Mouse (Mus musculus): ENCODE data around the gene Dnah8.

Gene Dnah8

DNA sequence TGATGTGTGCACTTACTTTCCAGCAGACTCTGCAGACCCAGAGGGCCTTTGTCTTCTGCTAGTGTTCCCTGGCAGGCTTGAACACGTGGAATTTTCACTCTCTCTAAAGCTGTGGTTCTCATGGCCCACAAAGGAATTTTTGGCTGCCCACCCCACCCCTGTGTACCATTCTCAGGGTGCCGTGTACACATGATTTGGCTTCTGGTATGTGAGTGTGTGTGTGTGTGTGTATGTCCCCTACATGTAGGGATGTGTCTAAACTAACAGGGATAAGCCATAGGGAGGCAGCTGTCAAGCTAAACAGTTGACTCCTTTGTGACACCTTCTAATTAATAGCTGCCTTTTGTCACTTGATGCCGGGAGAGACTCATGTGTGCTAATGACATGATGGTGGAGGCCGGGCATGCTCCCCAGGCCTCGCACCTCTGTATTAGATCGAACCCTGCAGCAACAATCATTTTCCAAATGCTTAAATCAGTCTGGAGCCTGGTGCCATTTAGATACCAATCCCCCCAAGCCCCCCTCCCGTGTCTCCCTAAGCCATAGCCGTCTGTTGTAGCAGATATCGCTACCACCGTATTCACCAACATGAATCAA lies 235.9 kb downstream of the Dnah8 start:
- DNase-seq (ENCODE audit: extremely low read depth, insufficient read length, low spot score): no peak

DNA sequence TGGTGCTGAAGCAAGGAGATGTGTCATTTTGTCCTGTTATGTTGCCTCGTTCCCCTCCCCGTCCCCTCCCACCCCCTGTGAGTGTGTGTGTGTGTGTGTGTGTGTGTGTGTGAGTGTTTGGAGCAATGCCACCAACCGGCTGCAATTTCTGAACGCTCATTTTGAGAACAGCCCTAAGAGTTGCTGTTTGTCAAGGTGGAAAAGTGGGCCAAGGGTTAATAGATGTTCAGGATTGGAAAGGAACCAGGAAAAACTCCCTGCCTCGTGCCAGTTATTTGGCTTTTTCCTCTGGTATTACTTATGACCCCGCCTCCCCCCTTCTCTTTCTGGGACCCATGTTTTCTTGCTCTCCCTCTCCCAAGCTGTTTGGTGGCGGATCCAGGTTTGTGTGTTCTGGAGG lies 236.5 kb downstream of the Dnah8 start:
- DNase-seq (ENCODE audit: extremely low read depth, insufficient read length, low spot score): no peak

DNA sequence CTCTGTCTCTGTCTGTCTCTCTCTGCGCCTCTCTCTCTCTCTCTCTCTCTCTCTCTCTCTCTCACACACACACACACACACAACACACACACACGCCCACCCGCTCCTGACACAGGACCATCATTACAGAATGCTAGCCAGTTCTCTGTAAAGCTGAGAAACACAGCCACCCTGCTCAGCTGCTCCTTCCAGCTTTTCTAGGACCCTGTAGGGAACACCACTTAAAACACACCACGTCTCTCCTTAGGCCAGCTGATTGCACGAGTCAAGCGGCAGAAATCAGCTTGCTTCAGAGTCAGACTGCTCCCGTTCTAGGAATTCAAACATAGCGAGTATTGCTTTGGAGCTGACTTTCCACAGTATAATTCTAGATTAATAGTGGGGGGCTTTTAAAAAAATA lies 242.1 kb downstream of the Dnah8 start:
- no peak for DNase-seq (ENCODE audit: extremely low read depth, insufficient read length, low spot score)

DNA sequence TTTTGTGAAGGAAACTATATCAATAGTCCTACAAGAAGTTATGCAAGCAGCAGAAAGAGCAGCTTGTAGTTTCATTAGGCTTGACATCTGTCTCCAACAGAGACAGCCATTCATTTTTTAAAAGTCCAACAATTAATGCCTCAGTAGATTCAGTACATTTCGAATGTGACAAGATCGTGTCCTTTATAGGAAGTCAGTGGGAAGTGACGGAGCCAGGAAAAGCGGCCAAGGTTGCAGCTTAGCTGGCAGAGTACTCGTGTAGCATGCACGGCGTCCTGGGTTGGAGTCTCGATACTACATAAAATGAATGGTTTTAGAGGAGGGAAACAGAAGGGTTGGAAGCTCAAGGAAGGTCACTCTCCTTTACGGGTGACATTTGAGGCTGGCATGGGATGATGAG lies 242.8 kb downstream of the Dnah8 start:
- DNase-seq (ENCODE audit: extremely low read depth, insufficient read length, low spot score): no peak

DNA sequence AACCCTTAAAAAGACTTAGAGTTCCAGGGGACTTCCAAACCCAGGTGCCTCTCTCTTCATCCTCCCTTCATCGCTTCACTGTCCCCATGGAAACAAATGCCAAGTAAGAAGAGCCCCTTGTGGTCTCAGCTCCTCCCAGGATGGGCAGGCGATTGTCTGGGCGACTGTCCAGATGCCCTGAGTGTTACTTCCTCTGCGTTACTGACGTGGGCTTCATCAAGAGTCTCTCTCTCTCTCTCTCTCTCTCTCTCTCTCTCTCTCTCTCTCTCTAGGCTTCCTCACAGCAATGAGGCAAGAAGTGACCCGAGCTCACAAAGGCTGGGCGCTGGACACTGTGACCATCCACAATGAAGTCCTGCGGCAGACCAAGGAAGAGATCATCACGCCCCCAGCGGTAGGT lies 246.9 kb downstream of the Dnah8 start:
- DNase-seq (ENCODE audit: extremely low read depth, insufficient read length, low spot score): no peak

DNA sequence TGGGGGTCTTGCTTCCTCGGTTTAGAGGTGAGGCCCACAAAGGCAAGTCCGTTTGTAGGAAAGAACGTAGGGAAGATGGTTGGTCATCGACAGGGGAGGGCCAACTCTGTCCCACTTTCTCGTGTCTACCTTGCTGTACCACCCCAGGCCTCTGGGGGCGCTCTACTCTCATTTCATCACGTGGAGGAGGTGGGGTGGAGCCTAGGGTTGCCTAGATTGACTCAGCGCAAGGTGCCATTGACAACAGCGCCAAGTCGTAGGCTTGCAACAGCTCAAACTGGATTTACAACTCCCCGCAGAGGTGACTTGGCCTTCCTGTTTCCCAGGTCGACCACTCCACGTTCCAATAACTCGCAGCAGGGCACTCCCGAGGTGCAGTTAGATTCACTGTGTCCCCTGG lies 250.1 kb downstream of the Dnah8 start:
- no peak for DNase-seq (ENCODE audit: extremely low read depth, insufficient read length, low spot score)

DNA sequence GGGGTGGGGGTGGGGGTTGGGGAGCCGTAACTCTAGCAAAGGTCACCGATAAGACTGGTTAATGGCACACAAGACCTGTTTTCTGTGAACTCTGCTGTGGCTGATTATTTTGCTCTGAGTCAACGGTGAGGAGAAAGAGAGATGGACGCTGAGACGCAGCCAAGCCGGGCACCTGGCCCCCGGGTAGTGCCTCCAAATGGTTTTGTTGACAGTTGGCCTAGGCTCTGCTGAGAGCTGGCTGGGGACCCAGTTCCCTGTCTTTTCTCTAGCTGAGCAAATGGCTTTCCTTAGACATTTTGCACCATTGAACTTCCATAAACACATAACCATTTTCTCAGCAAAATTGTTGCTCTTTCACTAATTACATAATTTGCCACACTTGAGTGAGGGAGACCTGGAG lies 253.3 kb downstream of the Dnah8 start:
- no peak for DNase-seq (ENCODE audit: extremely low read depth, insufficient read length, low spot score)

DNA sequence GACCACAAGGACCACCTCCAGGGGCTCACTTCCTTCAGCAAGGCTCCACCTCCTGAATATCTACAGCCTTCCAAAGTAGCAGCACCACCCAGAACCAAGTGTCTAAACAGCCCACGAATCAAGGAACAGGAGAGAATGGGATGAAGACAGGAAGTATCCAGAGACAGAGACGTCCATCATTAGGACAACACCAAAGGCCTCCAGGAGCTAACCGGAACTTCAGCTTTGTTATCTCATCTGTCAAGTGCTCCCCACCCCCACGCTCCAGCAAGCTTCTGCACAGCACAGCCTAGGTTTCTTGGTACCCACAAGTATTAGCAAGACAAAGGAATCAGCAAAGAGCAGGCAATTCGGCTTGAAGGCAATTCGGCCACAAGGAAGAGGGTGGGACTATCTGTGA lies 254.5 kb downstream of the Dnah8 start:
- no peak for DNase-seq (ENCODE audit: extremely low read depth, insufficient read length, low spot score)

DNA sequence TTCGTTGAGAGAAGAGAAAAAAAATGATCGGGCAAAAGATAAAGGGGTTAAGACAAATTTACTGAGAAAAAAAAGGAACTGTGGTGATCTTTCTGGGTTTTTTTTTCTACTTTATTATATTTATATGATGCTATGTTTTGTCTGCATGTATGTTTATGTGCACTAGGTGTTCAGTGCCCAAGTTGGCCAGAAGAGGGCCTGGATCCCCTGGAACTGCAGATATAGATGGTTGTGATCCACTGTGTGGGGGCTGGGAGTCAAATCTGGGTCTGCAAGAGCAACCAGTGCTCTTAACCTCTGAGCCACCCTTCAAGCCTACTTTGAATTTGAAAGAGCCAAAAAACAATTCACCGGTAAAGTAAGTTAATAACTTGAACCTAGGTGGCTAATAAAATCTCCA lies 256.2 kb downstream of the Dnah8 start:
- DNase-seq (ENCODE audit: extremely low read depth, insufficient read length, low spot score): no peak

DNA sequence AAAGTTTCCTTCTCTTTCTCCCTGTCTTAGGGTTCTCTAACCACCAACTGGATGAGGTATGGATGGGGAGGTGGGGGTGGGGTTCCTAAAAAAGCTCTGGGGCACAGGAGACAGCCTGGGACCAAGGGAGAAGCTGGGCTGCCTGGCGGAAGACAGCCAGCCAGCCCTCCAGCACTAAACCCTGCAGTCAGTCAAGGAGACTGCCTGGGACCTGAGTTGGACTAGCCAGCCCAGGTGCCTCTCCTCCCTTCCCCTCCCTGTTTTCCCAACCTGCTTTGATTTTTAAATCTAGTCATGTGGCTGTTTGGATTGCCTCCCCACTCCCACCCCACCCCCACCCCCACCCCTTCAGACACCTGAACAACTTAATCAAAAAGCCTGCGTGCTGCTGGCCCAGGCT lies 256.8 kb downstream of the Dnah8 start:
- no peak for DNase-seq (ENCODE audit: extremely low read depth, insufficient read length, low spot score)

DNA sequence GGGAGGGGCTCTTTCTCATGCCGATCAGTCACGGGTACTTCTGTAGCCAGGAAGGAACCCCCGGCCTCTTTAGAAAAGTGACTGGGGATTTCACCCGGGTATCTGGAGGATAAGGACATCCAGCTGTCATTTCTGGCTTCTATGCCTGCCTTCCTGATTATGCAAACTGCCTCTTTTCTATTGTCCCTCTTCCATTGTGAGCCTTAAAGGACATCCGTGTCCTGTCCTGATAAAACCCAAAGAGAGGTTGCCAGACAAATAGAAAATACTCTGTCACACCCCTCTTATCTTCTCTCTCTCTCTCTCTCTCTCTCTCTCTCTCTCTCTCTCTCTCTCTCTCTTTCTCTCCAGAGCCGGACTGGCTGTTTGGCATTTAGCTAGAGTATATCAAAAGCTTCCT lies 258.1 kb downstream of the Dnah8 start:
- no peak for DNase-seq (ENCODE audit: extremely low read depth, insufficient read length, low spot score)

DNA sequence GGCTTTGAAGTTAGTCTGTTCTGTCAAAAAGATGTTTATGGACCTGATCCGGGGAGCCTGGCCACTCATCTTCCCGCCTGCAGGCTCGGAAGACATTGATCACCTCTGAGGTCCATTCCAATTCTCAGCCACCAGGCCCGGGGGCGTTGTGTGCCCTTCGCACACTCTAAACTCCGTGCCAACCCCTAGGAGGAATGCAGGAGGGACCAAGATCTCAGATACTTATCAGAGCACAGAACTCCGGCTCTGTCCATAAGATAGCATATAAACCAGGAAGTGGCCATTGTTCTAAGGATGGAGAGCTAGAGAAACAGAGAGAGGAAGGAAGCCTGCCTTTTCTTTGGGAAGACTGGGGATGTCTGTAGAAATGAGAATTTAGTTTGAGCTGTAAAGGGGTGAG lies 259.4 kb downstream of the Dnah8 start:
- DNase-seq (ENCODE audit: extremely low read depth, insufficient read length, low spot score): no peak

DNA sequence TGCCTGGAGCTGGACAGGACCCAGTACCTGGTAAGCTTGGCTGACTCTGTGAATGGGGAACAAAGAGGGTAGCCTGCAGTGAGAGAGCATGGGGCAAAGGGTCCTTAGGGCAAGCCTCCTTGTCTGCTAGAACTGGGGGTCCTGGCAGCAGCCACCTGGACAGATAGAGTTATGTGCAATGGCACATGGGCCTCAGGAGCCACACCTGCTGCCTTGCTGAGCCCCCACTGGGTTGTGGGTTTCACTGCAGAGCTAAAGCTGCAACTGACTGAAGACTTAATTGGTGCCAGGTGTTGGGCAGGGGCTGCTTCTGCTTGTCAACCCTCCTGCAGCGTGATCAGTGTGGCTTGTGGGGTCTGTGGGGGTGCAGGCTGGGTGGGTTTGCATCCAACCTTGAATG lies 267.9 kb downstream of the Dnah8 start:
- DNase-seq (ENCODE audit: extremely low read depth, insufficient read length, low spot score): no peak

DNA sequence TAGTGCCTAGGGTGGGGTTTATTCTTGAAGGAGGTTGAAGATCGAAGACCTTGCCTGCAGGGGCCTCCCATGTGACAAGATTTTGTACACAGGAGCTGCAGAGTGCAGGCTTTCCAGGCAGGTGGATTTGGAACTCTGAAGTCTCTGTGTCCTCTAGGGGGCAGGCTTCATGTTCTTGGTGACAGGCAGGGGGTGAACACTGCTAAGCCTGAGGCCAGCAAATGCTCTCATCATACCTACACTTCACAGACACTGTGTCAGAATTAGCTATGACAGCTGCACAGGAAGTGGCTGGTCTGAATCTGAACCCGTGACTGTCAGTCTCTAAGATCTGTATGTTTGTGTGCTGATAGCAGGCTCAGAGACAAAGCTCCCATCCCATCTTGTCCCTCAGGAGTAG lies 268.6 kb downstream of the Dnah8 start:
- no peak for DNase-seq (ENCODE audit: extremely low read depth, insufficient read length, low spot score)

DNA sequence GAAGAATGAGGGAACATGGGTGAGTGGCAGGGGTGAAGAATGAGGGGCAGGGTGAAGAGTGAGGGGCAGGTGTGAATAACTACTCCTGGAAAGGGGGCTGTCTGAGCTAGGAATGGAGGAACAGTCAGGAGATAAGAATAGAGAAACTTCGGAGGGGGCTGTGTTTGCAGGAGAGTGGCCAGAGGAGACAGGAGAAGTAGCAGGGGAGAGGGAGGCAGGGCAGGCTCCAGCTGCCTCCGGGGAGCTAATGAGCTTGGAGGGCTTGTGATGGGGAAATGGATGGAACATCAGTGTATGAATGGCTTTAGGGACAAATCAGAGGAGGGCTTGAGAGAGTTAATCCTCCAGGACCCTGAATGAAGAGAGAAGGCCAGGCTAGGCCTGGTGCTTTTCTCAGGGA lies 272.9 kb downstream of the Dnah8 start:
- DNase-seq (ENCODE audit: extremely low read depth, insufficient read length, low spot score): no peak

DNA sequence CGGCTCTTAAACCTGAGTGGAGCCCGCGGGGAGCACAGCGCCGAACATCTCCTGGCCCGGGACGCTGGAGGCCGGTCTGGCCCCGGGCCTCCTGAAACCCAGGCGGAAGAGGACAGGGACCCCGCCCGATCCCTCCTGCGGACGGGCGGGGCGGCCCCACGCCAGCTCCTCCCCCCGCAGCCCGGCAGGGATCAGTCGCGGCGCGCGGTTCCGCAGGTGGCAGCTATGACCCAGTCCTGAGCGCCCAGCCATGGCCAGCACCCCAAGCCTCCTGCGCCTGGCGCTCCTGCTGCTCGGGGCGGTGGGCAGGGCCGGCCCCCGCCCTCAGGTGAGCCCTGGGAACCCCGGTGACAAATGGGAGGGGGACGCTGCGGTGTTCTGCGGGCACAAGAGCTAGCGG lies 277.5 kb downstream of the Dnah8 start, which contains the start of gene Glp1r:
Gene Glp1r (plus strand): TSS at position 191 of the 400 bp plus-strand sequence.
- no peak for DNase-seq (ENCODE audit: extremely low read depth, insufficient read length, low spot score)

DNA sequence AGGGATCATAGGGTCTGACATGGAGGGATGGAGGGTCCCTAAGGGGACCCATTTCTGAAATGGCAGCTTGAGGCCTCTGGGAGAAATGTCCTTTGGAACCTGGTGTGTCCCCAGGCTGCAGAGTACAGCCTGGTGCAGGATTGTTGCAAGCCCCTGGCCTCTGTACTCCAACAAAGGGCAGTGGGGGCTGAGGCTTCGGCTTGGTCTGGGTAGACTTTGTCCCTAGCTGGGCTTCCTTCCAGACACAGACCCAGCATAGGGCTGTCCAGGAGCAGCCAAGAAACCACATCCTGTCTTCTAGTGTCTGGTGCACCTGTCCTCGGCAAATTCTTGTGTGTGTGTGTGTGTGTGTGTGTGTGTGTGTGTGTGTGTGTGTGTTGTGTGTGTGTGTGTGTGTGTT lies 279.9 kb downstream of the Dnah8 start:
- DNase-seq (ENCODE audit: extremely low read depth, insufficient read length, low spot score): no peak

DNA sequence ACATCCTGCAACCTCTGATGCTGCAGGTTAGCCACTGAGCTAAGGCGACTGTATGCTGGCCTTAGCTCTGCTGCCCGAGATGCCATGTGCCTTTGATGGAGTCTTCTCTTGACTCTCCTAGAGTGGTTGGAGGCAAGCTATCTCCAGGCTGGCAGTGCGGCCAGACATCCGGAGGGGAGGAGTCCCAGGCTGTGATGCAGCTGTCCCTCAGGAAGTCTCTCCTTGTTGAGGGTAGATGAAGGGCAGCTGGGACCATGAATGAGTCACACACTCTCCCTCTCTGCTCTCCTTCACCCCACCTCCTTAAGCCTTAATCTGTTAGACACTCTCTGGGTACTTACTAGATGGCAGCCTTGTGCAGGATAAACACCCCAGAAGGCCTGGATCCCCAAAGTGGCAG lies 283.4 kb downstream of the Dnah8 start:
- DNase-seq (ENCODE audit: extremely low read depth, insufficient read length, low spot score): no peak

DNA sequence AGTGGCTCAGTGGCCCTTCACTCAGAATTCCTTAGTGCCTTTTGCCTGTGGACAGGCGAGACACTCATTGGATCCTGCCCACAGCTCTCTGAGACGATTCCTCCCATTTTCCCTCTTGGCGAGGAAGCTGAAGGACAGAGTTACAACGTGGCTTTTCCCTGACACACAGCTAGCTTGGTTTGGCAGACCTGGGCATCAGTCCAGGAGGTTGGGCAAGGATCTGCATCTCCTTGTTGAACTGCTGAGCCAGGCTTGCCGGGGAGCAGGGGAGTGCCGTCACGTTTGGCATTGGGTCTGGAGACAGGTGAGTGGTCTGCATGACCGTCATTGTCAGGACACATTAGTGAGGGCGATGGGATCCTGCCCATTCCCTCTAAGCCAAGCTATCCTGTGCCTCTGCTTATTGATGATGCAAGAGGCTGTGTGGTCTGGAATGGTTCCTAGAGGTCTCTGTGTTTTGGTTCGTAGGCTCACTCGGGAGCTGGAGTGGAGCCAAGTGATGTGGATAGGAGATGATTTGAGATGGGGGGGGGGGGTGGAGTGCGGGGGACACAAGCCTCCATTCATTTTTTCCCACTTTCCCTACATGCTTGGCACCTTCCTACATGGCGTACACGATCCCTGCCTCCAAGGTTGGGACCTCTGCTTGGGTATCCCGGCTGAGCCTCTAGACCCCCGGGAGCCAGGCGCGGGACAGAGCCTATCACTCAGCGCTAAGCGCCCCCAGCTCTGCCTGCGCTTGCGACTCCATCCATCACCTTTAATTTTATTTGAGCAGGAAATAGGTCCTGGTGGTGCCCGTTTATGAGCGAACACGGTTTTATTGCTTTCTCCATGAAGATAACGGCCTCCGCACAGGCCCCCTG lies 286.9 kb downstream of the Dnah8 start:
- no peak for DNase-seq (ENCODE audit: extremely low read depth, insufficient read length, low spot score)

DNA sequence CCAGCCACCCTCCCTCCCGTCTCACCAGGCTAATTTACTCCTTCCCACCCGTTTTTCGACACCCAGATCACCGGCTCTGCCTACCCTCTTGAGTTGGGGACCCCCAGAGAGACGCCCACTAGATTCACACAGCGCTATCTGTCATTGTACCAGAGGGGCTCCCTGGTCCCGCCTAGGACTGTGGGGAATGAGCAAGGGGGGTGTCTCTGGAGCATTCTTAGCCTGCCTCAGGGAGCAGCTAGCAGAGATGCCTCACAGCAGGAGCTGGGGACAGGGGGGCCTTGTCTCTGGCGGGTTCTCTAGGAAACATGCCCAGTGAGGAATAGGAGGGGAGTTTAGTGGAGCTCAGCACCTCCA lies 287.6 kb downstream of the Dnah8 start:
- DNase-seq (ENCODE audit: extremely low read depth, insufficient read length, low spot score): no peak

DNA sequence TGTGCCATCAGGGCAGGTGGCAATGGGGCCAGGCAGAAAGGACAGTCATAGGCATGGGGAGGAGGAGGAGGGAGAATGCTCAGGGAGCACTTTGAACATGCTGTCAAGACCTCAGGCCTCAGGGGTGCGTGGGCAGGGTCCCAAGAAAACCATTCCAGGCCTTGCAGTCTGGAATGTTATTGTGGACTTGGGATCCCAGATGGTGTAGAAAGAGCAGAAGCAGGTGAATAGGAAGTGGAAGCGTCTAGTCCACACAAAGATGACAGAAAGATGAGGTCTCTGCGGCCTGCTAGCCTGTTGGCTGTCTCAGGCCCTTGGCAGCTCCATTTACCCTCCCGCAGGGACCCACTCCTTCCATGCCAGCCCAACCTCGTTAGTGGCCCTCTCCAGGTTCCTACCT lies 288.4 kb downstream of the Dnah8 start:
- DNase-seq (ENCODE audit: extremely low read depth, insufficient read length, low spot score): no peak

DNA sequence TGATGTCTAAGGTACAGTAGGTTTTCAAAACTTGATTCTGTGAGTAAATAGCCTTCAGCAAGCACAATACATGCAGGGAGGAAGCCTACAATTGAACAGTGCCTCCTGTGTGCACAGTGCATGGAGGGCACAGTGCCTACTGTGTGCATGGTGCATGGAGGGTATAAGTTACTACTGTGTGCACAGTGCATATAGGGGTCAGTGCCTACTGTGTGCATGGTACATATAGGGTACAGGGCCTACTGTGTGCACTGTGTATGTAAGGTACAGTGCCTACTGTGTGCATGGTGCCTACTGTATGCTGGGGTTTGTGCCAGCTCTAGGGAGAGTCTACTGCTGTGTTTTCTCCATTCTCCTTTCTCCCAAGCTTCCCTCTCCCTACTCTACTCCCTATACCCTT lies 290.1 kb downstream of the Dnah8 start:
- no peak for DNase-seq (ENCODE audit: extremely low read depth, insufficient read length, low spot score)

DNA sequence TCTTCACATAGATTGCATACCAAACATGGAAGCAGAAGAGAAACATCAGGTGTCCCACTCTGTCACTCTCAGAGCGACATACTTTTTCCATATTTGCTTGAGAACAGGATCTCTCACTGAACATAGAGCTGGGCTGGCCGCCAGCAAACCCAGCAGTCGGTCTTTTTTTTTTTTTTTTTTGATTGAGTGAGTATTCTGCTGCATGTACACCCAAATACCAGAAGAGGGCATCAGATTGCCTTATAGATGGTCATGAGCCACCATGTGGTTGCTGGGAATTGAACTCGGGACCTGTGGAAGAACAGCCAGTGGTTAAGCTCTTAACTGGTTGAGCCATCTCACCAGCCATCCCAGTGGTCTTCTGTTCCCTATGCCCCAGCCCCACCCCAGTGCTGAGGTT lies 299.4 kb downstream of the Dnah8 start:
- no peak for DNase-seq (ENCODE audit: extremely low read depth, insufficient read length, low spot score)
